Mouse (Mus musculus): Measurements from ENCODE around the gene Chsy1.
"Not testable (repeated sequence)": the region's sequence is repeated elsewhere in the genome, so short reads cannot be mapped to it uniquely, and the experiment has no call there.

DNA sequence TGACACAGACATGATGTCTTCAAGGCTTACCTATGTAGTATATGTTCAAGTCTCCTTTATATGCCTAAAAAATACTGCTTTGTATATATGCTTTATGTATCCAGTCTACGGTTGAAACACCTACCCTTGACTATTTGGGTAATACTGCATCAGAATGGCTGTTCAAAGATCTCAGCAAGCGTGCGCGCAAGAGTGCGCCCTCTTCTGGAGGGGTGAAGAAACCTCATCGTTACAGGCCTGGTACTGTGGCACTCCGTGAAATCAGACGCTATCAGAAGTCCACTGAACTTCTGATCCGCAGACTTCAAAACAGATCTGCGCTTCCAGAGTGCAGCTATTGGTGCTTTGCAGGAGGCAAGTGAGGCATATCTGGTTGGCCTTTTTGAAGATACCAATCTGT, 81.1 kb downstream of the Chsy1 start:
- peak; percentile 39 for TF ChIP-seq CTCF (conservative IDR thresholded peaks at IDR 0.05; ENCODE audit: insufficient read depth, insufficient read length, low read depth, low read length)
- TF ChIP-seq POLR2A (IDR thresholded peaks at IDR 0.05; ENCODE audit: low read depth, low read length) = not testable (repeated sequence)

Measured in kidney, adult 2 months (tissue).